Mouse (Mus musculus) CH12.LX (cell line): Measurements from ENCODE around the gene Itih2. TPM values are rescaled to one million over a fixed set of nuclear protein-coding genes. Genes with fewer than 3 reads are reported as not detected.

Source experiments
- DNase-seq: peaks from one replicate; pipeline ENCODE4 v3.0.0-alpha.2; 2013; ENCODE audit errors: extremely low read depth
- H3K27ac ChIP-seq: 2 replicates; pipeline ENCODE4 v1.5.1; 2012; ENCODE audit warnings: low read depth, mild to moderate bottlenecking, control low read depth, moderate library complexity; ENCODE audit not compliant: insufficient read depth
- H3K27me3 ChIP-seq: replicated peaks from 2 replicates; pipeline ENCODE3; 2012; ENCODE audit warnings: inconsistent platforms
- H3K36me3 ChIP-seq, 2 experiments: replicated peaks in 1 of 2; 2 replicates each; pipeline versions ENCODE3 to v1.6.1; 2012; ENCODE audit warnings: inconsistent platforms in 1 of 2, low read length in 1 of 2, mild to moderate bottlenecking in 1 of 2, mixed read lengths in 1 of 2, moderate library complexity in 1 of 2; ENCODE audit not compliant: control insufficient read depth in 1 of 2, insufficient read depth in 1 of 2
- H3K4me1 ChIP-seq, 2 experiments: 2 replicates each; pipeline ENCODE4 v1.6.1; 2012; ENCODE audit warnings: inconsistent platforms in 1 of 2, moderate library complexity in 1 of 2; ENCODE audit not compliant: insufficient read depth in 2 of 2, control insufficient read depth in 1 of 2
- H3K4me2 ChIP-seq: 2 replicates; pipeline ENCODE4 v1.6.1; 2012; ENCODE audit warnings: low read depth, mild to moderate bottlenecking, control low read depth; ENCODE audit not compliant: poor library complexity, insufficient read depth, severe bottlenecking
- H3K4me3 ChIP-seq, 3 experiments: fragments of 150-350 bp in 1 of 3; sonication (generic) in 1 of 3; replicated peaks in 1 of 3; 2 replicates each; pipeline versions ENCODE3 to v1.5.1; 2011 to 2012; ENCODE audit warnings: low read depth in 2 of 3, low read length in 2 of 3, mild to moderate bottlenecking in 2 of 3, moderate library complexity in 2 of 3, control low read depth in 1 of 3, improper control_type of control experiment in 1 of 3, inconsistent platforms in 1 of 3, mixed read lengths in 1 of 3; ENCODE audit not compliant: poor library complexity in 1 of 3
- H3K79me2 ChIP-seq: replicated peaks from 2 replicates; pipeline ENCODE4 v1.6.1; 2012; ENCODE audit warnings: mild to moderate bottlenecking, moderate library complexity; ENCODE audit not compliant: control insufficient read depth, poor library complexity, insufficient read depth, severe bottlenecking; ENCODE audit errors: extremely low read depth
- H3K9ac ChIP-seq: 2 replicates; pipeline ENCODE4 v1.6.1; 2012; ENCODE audit warnings: low read depth, mild to moderate bottlenecking, control low read depth, moderate library complexity; ENCODE audit not compliant: insufficient read depth
- H3K9me3 ChIP-seq: replicated peaks from 2 replicates; pipeline ENCODE3; 2012; ENCODE audit warnings: low read length, inconsistent platforms, mixed read lengths
- BHLHE40 ChIP-seq: IDR thresholded peaks from 2 replicates; pipeline ENCODE4 v1.6.1; 2011; ENCODE audit warnings: mild to moderate bottlenecking, low read depth, low read length, improper control_type of control experiment
- CHD1 ChIP-seq: IDR thresholded peaks from 2 replicates; pipeline ENCODE4 v1.6.1; 2012; ENCODE audit warnings: low read depth, low read length, improper control_type of control experiment, inconsistent platforms
- CTCF ChIP-seq, 2 experiments: IDR thresholded peaks in 1 of 2; conservative IDR thresholded peaks in 1 of 2; 2 replicates each; pipeline ENCODE4 v1.5.1; 2011 to 2012; ENCODE audit warnings: low read depth in 2 of 2, low read length in 2 of 2, improper control_type of control experiment in 1 of 2, inconsistent platforms in 1 of 2, mild to moderate bottlenecking in 1 of 2, moderate library complexity in 1 of 2
- E2F4 ChIP-seq: IDR thresholded peaks from 2 replicates; pipeline ENCODE4 v1.6.1; 2011; ENCODE audit warnings: low read depth, low read length, improper control_type of control experiment; ENCODE audit not compliant: insufficient replicate concordance
- EP300 ChIP-seq: IDR thresholded peaks from 2 replicates; pipeline ENCODE4 v1.6.1; 2011; ENCODE audit warnings: low read length, improper control_type of control experiment
- GABPA ChIP-seq: IDR thresholded peaks from 2 replicates; pipeline ENCODE4 v1.6.1; 2012; ENCODE audit warnings: low read depth, low read length, improper control_type of control experiment, inconsistent platforms; ENCODE audit not compliant: insufficient replicate concordance
- IRF4 ChIP-seq: IDR thresholded peaks from 2 replicates; pipeline ENCODE4 v1.6.1; 2014; ENCODE audit warnings: low read depth, mild to moderate bottlenecking, inconsistent platforms, low read length, improper control_type of control experiment
- JUN ChIP-seq: IDR thresholded peaks from 2 replicates; pipeline ENCODE4 v1.6.1; 2011; ENCODE audit warnings: low read depth, mild to moderate bottlenecking, low read length, improper control_type of control experiment, moderate library complexity; ENCODE audit not compliant: insufficient read depth
- MAFK ChIP-seq: IDR thresholded peaks from 2 replicates; pipeline ENCODE4 v1.6.1; 2011; ENCODE audit warnings: low read length, improper control_type of control experiment; ENCODE audit not compliant: insufficient replicate concordance
- MAX ChIP-seq: IDR thresholded peaks from 2 replicates; pipeline ENCODE4 v1.6.1; 2011; ENCODE audit warnings: low read length, improper control_type of control experiment
- MXI1 ChIP-seq: IDR thresholded peaks from 2 replicates; pipeline ENCODE4 v1.6.1; 2011; ENCODE audit warnings: mild to moderate bottlenecking, low read depth, low read length, improper control_type of control experiment
- MYC ChIP-seq: IDR thresholded peaks from 2 replicates; pipeline ENCODE4 v1.6.1; 2011; ENCODE audit warnings: low read depth, mild to moderate bottlenecking, improper control_type of control experiment, low read length
- NRF1 ChIP-seq: IDR thresholded peaks from 2 replicates; pipeline ENCODE4 v1.6.1; 2014; ENCODE audit warnings: low read depth, mild to moderate bottlenecking, inconsistent platforms, low read length, improper control_type of control experiment, moderate library complexity
- POLR2AphosphoS2 ChIP-seq: IDR thresholded peaks from 2 replicates; pipeline ENCODE4 v1.6.1; 2011; ENCODE audit warnings: low read depth, low read length, improper control_type of control experiment
- RCOR1 ChIP-seq: conservative IDR thresholded peaks from 2 replicates; pipeline ENCODE4 v1.6.1; 2012; ENCODE audit warnings: low read depth, mild to moderate bottlenecking, inconsistent platforms, low read length, improper control_type of control experiment
- TBP ChIP-seq: conservative IDR thresholded peaks from 2 replicates; pipeline ENCODE4 v1.6.1; 2011; ENCODE audit warnings: low read depth, low read length, improper control_type of control experiment
- TCF12 ChIP-seq: IDR thresholded peaks from 2 replicates; pipeline ENCODE4 v1.6.1; 2014; ENCODE audit warnings: low read depth, mild to moderate bottlenecking, inconsistent platforms, low read length, improper control_type of control experiment
- USF1 ChIP-seq: IDR thresholded peaks from 2 replicates; pipeline ENCODE4 v1.6.1; 2014; ENCODE audit warnings: low read depth, mild to moderate bottlenecking, inconsistent platforms, low read length, improper control_type of control experiment
- USF2 ChIP-seq: conservative IDR thresholded peaks from 2 replicates; pipeline ENCODE4 v1.6.1; 2011; ENCODE audit warnings: low read depth, low read length, improper control_type of control experiment
- ZC3H11A ChIP-seq: IDR thresholded peaks from 2 replicates; pipeline ENCODE4 v1.6.1; 2012; ENCODE audit warnings: low read depth, mild to moderate bottlenecking, inconsistent platforms, low read length, improper control_type of control experiment
- ZMIZ1 ChIP-seq: IDR thresholded peaks from 2 replicates; pipeline ENCODE4 v1.6.1; 2012; ENCODE audit warnings: low read depth, mild to moderate bottlenecking, inconsistent platforms, low read length, improper control_type of control experiment
- ZNF384 ChIP-seq: IDR thresholded peaks from 2 replicates; pipeline ENCODE4 v1.6.1; 2012; ENCODE audit warnings: low read depth, low read length, improper control_type of control experiment, inconsistent platforms
- dilution Hi-C: fragments of 300-500 bp; cut with MboI; formaldehyde crosslinking; loops from 2 replicates; pipeline ENCODE4 v1.14.3; 2020; ENCODE audit warnings: low sequenced_read_pairs; ENCODE audit not compliant: extremely low pct_unique_long_range_greater_than_20kb, extremely low pct_ligation_motif_present
- in situ Hi-C: fragments of 300-500 bp; cut with MboI; formaldehyde crosslinking; loops from 3 replicates; pipeline ENCODE4 v1.14.3; 2019; ENCODE audit warnings: low sequenced_read_pairs, low pct_ligation_motif_present, low pct_unique_long_range_greater_than_20kb, mixed read lengths
- polyA plus RNA-seq: library from polyadenylated mRNA; unstranded; fragments of >175 nt; gene quantifications from 2 replicates; pipeline ENCODE4 v1.2.1, GENCODE M21; 2012; ENCODE audit warnings: low read depth; ENCODE audit not compliant: insufficient read length
- total RNA-seq, 2 experiments: library from RNA; depleted of rRNA; stranded (reverse); fragments of 300-350 nt in 1 of 2; fragments of >200 nt in 1 of 2; gene quantifications; 2 replicates each; pipeline ENCODE4 v1.2.3; 2012 to 2014

Itih2 gene
- total and polyA plus RNA-seq, 3 experiments = not detected

DNA sequence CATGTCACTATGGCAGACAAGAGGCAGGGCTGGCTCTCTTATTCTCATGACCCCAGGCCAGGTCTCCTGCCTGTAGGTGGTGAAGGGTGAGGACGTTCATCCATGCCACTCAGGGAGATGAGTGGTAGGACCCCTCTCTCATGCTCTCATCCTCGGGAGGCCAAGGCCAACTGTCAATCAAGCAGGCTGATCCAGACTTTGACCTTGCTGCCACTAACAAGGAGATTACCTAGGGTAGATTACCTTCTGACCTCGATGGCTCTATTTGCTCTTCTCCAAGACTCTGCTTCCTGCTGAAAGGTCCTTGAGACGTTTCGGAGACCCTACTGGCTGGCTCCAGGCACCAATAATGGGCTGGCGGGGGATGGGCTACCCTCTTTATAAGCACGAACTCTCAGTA is 56.7 kb downstream of the Itih2 start:
- H3K36me3 ChIP-seq = peaks cover 14 to 73% of the 10 kb centered on the region in 2 experiments
- H3K9ac ChIP-seq = no peak overlapping the region
- no peaks in the 10 kb centered on the region for H3K9me3 ChIP-seq
- peaks cover 94% of the 10 kb centered on the region for H3K79me2 ChIP-seq
- H3K4me1 ChIP-seq = peaks cover 19 to 50% of the 10 kb centered on the region in 2 experiments
- no peak overlapping the region for H3K27ac ChIP-seq
- DNase-seq = no peak
- in situ Hi-C loops (no loop called here), dilution Hi-C loops (no loop called here)
- H3K27me3 ChIP-seq = no peaks in the 10 kb centered on the region
- no peak overlapping the region for H3K4me2 ChIP-seq
- no peak for TF ChIP-seq GABPA
- TF ChIP-seq POLR2AphosphoS2 = no peak
- TF ChIP-seq TBP = no peak
- no peak for TF ChIP-seq MAFK
- TF ChIP-seq ZC3H11A = no peak
- TF ChIP-seq ZMIZ1 = no peak
- TF ChIP-seq BHLHE40 = no peak
- no peak for TF ChIP-seq ZNF384
- TF ChIP-seq TCF12 = no peak
- no peak for TF ChIP-seq CTCF (conservative IDR thresholded peaks at IDR 0.05 in 1 of 2, IDR thresholded peaks at IDR 0.05 in 1 of 2; ENCODE audit: low read depth in 2 of 2, low read length in 2 of 2)
- TF ChIP-seq JUN = no peak
- no peak overlapping the region for H3K4me3 ChIP-seq

- H3K9me3 ChIP-seq = no peaks in the 10 kb centered on the region
- H3K27ac ChIP-seq = no peak overlapping the region
- DNase-seq = no peak
- peaks cover 32 to 90% of the 10 kb centered on the region in 2 experiments for H3K36me3 ChIP-seq
- in situ Hi-C loops (no loop called here), dilution Hi-C loops (no loop called here)
- H3K4me3 ChIP-seq = no peak overlapping the region
- peaks cover 85% of the 10 kb centered on the region for H3K79me2 ChIP-seq
- no peaks in the 10 kb centered on the region for H3K27me3 ChIP-seq
- no peak for TF ChIP-seq MXI1
- TF ChIP-seq CTCF (conservative IDR thresholded peaks at IDR 0.05 in 1 of 2, IDR thresholded peaks at IDR 0.05 in 1 of 2; ENCODE audit: low read depth in 2 of 2, low read length in 2 of 2) = no peak
- TF ChIP-seq CHD1 = no peak
- no peak for TF ChIP-seq TCF12
- no peak for TF ChIP-seq ZC3H11A
- no peak for TF ChIP-seq USF1
- no peak for TF ChIP-seq NRF1
- no peak for TF ChIP-seq MYC
- TF ChIP-seq POLR2AphosphoS2 = no peak
- TF ChIP-seq RCOR1 = no peak
- TF ChIP-seq E2F4 = no peak
- no peak for TF ChIP-seq IRF4
- no peak for TF ChIP-seq USF2
- no peak for TF ChIP-seq MAFK
- no peak for TF ChIP-seq MAX
- no peak for TF ChIP-seq EP300
- TF ChIP-seq BHLHE40 = no peak
- peaks cover 12 to 33% of the 10 kb centered on the region in 2 experiments for H3K4me1 ChIP-seq
- H3K4me2 ChIP-seq = no peak overlapping the region
- H3K9ac ChIP-seq = no peak overlapping the region
Observed at GRCm38 (mm10) chr2:10071751-10072150, 59.4 kb downstream of the Itih2 start.
